Mouse (Mus musculus): ENCODE measurements around the gene Calr. TPM values are rescaled to one million over a fixed set of nuclear protein-coding genes. Genes with fewer than 3 reads are reported as not detected.
A peak's percentile ranks its signal among the peaks of the same experiment; 100 is the strongest.

Calr gene
- total and polyA plus RNA-seq, 2 experiments from 2014 or later: 405 to 505 TPM

- TF ChIP-seq CTCF (IDR thresholded peaks at IDR 0.05; ENCODE audit: low read depth): peak; percentile 40; the same call in 1 of the 2 replicates
- 18% methylated on average over 42 of the region's 46 CpGs for WGBS
- H3K4me3 ChIP-seq (ENCODE audit: low read depth, low read length): peak within 1 kb of the TSS; percentile 49
- no peaks in the 10 kb centered on the region for H3K27me3 ChIP-seq (ENCODE audit: insufficient read depth, low read length)
- peak within 1 kb of the TSS; percentile 87 for H3K4me2 ChIP-seq (ENCODE audit: low read depth)
- no peak within 1 kb of the TSS for H3K27ac ChIP-seq (ENCODE audit: low read depth, low read length)
- ATAC-seq (peak; percentile 89), DNase-seq (peak; percentile 78)
- 0 out of 2 replicates have a peak, but pooled peaks cover 4% of the 10 kb centered on the region for H3K4me1 ChIP-seq (ENCODE audit: insufficient read depth)
- H3K9me3 ChIP-seq (ENCODE audit: low read length): no peaks in the 10 kb centered on the region
- peaks cover 35% of the 10 kb centered on the region for H3K36me3 ChIP-seq (ENCODE audit: insufficient read depth)
- peak within 1 kb of the TSS; percentile 53 for H3K9ac ChIP-seq
These were observed 24.9 kb upstream of the Calr start, which contains the start of gene Syce2 for GRCm38 (mm10) chr8:84871376-84872308. Gene Syce2, plus strand, starts transcription at chr8:84872111.

- Histone ChIP-seq H3K9me3 (ENCODE audit: low read length) (no peaks in the 10 kb centered on the region), H3K9ac (peak within 1 kb of the TSS; percentile 76), H3K27ac (ENCODE audit: low read depth, low read length) (peak within 1 kb of the TSS; percentile 79), H3K4me1 (ENCODE audit: insufficient read depth) (peaks cover 6% of the 10 kb centered on the region; the same call in 1 of the 2 replicates), H3K27me3 (ENCODE audit: insufficient read depth, low read length) (no peaks in the 10 kb centered on the region), H3K36me3 (ENCODE audit: insufficient read depth) (peaks cover 26% of the 10 kb centered on the region), H3K4me3 (ENCODE audit: low read depth, low read length) (peak within 1 kb of the TSS; percentile 78), H3K4me2 (ENCODE audit: low read depth) (peak within 1 kb of the TSS; percentile 70)
- ATAC-seq (peak; percentile 97), DNase-seq (peak; percentile 95)
- no peak for TF ChIP-seq CTCF (IDR thresholded peaks at IDR 0.05; ENCODE audit: low read depth)
- under 1% methylated on average over 39 of the region's 39 CpGs for WGBS
These were observed 10.2 kb upstream of the Calr start, which contains the start of gene Farsa for GRCm38 (mm10) chr8:84856864-84857441. Gene Farsa, plus strand, starts transcription at chr8:84856989.

GRCm38 (mm10) chr8:84856434-84856833, 9.7 kb upstream of the Calr start:
- Histone ChIP-seq H3K9ac (peak overlapping the region; percentile 76; the same call in 1 of the 2 replicates), H3K4me3 (ENCODE audit: low read depth, low read length) (peak overlapping the region; percentile 78; the same call in 1 of the 2 replicates), H3K27me3 (ENCODE audit: insufficient read depth, low read length) (no peaks in the 10 kb centered on the region), H3K9me3 (ENCODE audit: low read length) (no peaks in the 10 kb centered on the region), H3K27ac (ENCODE audit: low read depth, low read length) (no peak overlapping the region; the same call in 1 of the 2 replicates), H3K4me2 (ENCODE audit: low read depth) (peak overlapping the region; percentile 70; the same call in 1 of the 2 replicates), H3K4me1 (ENCODE audit: insufficient read depth) (peaks cover 6% of the 10 kb centered on the region; the same call in 1 of the 2 replicates), H3K36me3 (ENCODE audit: insufficient read depth) (peaks cover 23% of the 10 kb centered on the region)
- DNase-seq (no peak), ATAC-seq (no peak)
- TF ChIP-seq CTCF (IDR thresholded peaks at IDR 0.05; ENCODE audit: low read depth): no peak
- WGBS: 97% methylated on average over 3 of the region's 3 CpGs

- WGBS: 45% methylated on average over 6 of the region's 6 CpGs
- Histone ChIP-seq H3K27me3 (ENCODE audit: insufficient read depth, low read length) (no peaks in the 10 kb centered on the region), H3K4me1 (ENCODE audit: insufficient read depth) (peaks cover 11% of the 10 kb centered on the region), H3K36me3 (ENCODE audit: insufficient read depth) (peaks cover 24% of the 10 kb centered on the region), H3K4me3 (ENCODE audit: low read depth, low read length) (peak overlapping the region; percentile 83), H3K4me2 (ENCODE audit: low read depth) (peak overlapping the region; percentile 87), H3K9ac (peak overlapping the region; percentile 68), H3K9me3 (ENCODE audit: low read length) (no peaks in the 10 kb centered on the region), H3K27ac (ENCODE audit: low read depth, low read length) (peak overlapping the region; percentile 79; the same call in 1 of the 2 replicates)
- no peak for TF ChIP-seq CTCF (IDR thresholded peaks at IDR 0.05; ENCODE audit: low read depth)
- ATAC-seq (no peak), DNase-seq (no peak)
These were observed 1.1 kb upstream of the Calr start for GRCm38 (mm10) chr8:84847684-84848435.

GRCm38 (mm10) chr8:84846094-84846721, 526 bp downstream of the Calr start:
- DNase-seq (no peak), ATAC-seq (peak; percentile 23)
- Histone ChIP-seq H3K4me2 (ENCODE audit: low read depth) (peak overlapping the region; percentile 90), H3K27ac (ENCODE audit: low read depth, low read length) (peak overlapping the region; percentile 87), H3K27me3 (ENCODE audit: insufficient read depth, low read length) (no peaks in the 10 kb centered on the region), H3K9ac (peak overlapping the region; percentile 97), H3K9me3 (ENCODE audit: low read length) (no peaks in the 10 kb centered on the region), H3K36me3 (ENCODE audit: insufficient read depth) (peaks cover 40% of the 10 kb centered on the region), H3K4me1 (ENCODE audit: insufficient read depth) (peaks cover 11% of the 10 kb centered on the region), H3K4me3 (ENCODE audit: low read depth, low read length) (peak overlapping the region; percentile 83)
- no peak for TF ChIP-seq CTCF (IDR thresholded peaks at IDR 0.05; ENCODE audit: low read depth)
- under 1% methylated on average over 30 of the region's 30 CpGs for WGBS
